Mouse (Mus musculus) hematopoietic stem cell, adult 5-6 weeks (primary cell): ENCODE measurements around the gene Ten1. TPM values are rescaled to one million over a fixed set of nuclear protein-coding genes. Genes with fewer than 3 reads are reported as not detected.

ENCODE experiments used
- ATAC-seq, 2 experiments: fragments of 125-278 bp in 1 of 2; replicated peaks in 1 of 2; 2 replicates each; pipeline ENCODE4 v1.8.0; 2016 to 2017; ENCODE audit warnings: inconsistent platforms in 2 of 2, mild to moderate bottlenecking in 2 of 2, moderate number of reproducible peaks in 2 of 2, low read depth in 1 of 2, moderate TSS enrichment in 1 of 2; ENCODE audit not compliant: low FRiP score in 2 of 2, poor library complexity in 2 of 2, severe bottlenecking in 2 of 2, insufficient read depth in 1 of 2, low TSS enrichment in 1 of 2
- total RNA-seq: library from RNA; stranded (forward); fragments of 172-1452, 232-1000 nt; gene quantifications from 2 replicates; pipeline ENCODE4 v1.2.3, GENCODE M21; 2017

Gene Ten1
- total RNA-seq, 1 experiment from 2014 or later = 12.3 TPM

DNA sequence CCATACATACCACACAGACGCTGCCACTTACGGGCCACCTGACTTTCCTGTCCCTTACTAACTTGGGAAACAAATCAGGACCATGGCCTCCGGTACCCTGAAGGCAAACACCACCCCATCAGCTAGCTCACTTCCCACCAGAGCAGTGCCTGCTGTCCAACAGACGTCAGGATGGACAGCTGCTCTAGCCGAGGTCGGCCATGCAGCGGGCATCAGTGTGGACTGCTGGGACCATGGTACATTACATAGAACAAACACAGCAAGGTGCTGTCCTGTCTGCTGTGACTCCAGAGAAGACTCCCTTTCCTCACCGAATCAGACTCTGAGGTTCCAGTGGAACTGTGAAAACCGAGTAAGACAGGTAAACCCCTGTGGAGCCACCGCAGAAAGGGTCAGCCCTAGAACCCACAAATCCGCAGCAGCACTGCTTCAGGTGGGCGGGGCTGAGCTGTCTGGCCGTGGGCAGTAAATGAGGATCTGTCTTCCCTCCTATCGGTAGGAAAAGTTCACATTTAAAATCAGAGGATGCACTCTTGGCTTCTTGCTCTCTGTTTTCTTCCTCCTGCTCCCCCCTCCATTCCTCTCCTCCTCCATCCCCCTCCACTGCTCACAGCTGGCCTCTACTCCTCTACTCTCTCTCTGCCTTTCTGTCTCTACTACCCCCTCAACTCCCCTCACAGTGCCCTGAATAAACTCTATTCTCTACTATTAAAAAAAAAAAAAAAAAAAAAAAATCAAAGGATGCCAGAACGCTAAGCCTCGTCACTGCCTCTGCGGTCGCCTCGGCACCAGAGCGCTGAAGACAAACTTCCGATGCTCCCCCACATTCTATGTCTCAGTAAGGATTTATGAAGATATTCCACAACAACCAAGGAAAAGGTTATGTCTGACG is 56.7 kb downstream of the Ten1 start:
- ATAC-seq = no peak

DNA sequence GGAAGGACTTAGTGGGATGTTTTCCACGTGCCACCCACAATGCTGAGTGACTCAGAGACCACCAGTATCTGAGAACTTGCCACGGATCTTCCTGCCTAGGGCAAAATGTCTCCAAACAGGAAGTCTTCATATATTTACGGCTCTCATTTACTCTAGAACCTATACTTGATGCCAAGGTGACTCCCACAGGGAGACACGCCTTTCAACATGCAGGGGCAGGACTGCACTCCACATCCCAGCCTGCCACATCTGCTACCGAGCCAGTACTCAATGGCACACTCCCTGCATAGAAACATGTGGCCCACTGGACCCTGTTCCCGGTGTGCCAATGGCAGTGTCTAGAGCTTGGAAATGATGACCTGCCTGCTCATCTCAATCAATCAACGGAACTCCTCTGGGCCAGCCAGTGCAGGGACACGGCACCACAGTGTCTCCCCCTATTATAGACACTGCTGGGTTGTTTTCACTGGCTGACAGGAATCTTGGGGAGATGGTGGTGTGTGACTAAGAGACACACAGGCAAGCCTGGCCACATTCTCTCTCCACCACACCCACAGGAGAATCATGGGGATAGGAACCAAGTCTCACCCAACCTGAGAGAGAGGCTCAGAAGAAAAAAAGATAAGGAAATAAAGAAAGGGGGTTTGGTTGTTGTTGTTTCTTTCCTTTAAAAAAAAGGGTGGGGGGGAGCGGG is 57.5 kb downstream of the Ten1 start:
- no peak for ATAC-seq

DNA sequence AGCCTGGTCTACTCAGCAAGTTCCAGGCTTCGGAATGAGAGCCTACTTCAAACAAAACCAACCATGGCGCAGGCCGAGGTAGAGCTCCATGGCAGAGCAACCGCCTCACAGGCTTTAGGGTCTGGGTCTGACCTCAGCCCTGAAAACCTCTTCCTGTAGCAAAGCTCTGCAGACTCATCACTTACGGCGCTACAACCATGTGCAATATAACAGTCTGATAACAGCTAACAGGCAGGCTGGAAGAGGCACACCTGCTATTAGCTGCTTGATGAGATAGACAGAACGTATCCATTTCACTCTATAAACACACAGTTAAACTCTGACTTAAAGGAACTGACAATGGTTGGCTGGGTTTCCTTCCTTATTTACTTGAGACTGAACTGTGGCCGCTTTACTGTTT is 60.8 kb downstream of the Ten1 start:
- peak; percentile 35 to 36; a peak in 2 of 4 replicates for ATAC-seq

DNA sequence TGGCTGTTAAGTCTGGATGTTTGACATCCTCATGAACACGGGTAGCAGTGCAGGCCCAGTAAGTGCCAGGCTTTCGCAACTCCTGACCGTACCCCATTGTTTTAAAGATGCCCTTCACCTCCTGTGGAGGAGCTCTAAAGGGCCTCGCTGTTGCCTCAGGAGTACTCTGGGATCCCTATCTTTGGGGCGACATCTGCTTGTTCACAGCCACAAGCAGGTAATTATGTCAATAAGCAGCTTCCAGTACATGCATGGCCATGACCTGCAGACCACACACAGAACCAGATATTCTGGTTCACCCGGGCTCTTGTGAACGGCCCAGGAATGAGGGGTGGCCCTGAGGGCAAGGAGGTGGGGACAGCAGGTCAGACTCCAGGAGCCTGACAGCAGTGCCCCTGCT is 61.6 kb downstream of the Ten1 start:
- no peak for ATAC-seq

Other genes starting within 250 kb of the Ten1 start
- 0.56 and 5.8 TPM in 2 replicates for gene Itgb4, start 224.1 kb upstream of the Ten1 start, total RNA-seq
- gene Galk1, start 186.1 kb upstream of the Ten1 start, total RNA-seq = 32.4 and 36.0 TPM in 2 replicates
- gene H3f3b, start 170.9 kb upstream of the Ten1 start, total RNA-seq = 997 and 1,138 TPM in 2 replicates
- 19.1 and 19.9 TPM in 2 replicates for gene Unk, start 168.5 kb upstream of the Ten1 start, total RNA-seq
- 33.5 and 42.0 TPM in 2 replicates for gene Unc13d, start 120.9 kb upstream of the Ten1 start, total RNA-seq
- 38.6 and 44.8 TPM in 2 replicates for gene Wbp2, start 111.9 kb upstream of the Ten1 start, total RNA-seq
- gene Trim47, start 71.6 kb upstream of the Ten1 start, total RNA-seq = 18.2 and 21.3 TPM in 2 replicates
- 9.1 TPM in 2 replicates for gene Trim65, start 67.7 kb upstream of the Ten1 start, total RNA-seq
- gene Mrpl38, start 60.0 kb upstream of the Ten1 start, total RNA-seq = 17.8 and 19.8 TPM in 2 replicates
- gene Fbf1, start 30.7 kb upstream of the Ten1 start, total RNA-seq = 17.6 and 46.2 TPM in 2 replicates
- 43.2 and 45.2 TPM in 2 replicates for gene Acox1, start 190 bp downstream of the Ten1 start, total RNA-seq
- gene Evpl, start 39.2 kb downstream of the Ten1 start, total RNA-seq = 2.4 and 2.9 TPM in 2 replicates
- gene Srp68, start 75.4 kb downstream of the Ten1 start, total RNA-seq = 36.5 and 43.6 TPM in 2 replicates
- 0.31 TPM in 1 of 2 replicates, not detected in the other for gene Galr2, start 82.1 kb downstream of the Ten1 start, total RNA-seq
- gene Exoc7, start 108.4 kb downstream of the Ten1 start, total RNA-seq = 20.4 and 25.8 TPM in 2 replicates
- 0.38 TPM in 1 of 2 replicates, not detected in the other for gene Foxj1, start 136.5 kb downstream of the Ten1 start, total RNA-seq
- gene Rnf157, start 214.2 kb downstream of the Ten1 start, total RNA-seq = 9.2 and 19.4 TPM in 2 replicates
- 51.5 and 101 TPM in 2 replicates for gene Ubald2, start 235.2 kb downstream of the Ten1 start, total RNA-seq